ENCODE assay signal across 20 mouse cellular contexts in genomic region chr5:118239671-118240070, GRCm38 (mm10). TPM values are rescaled to one million over a fixed set of nuclear protein-coding genes. Genes with fewer than 3 reads are reported as not detected.
A peak's percentile ranks its signal among the peaks of the same experiment; 100 is the strongest.
DNase-seq lines count a peak whose midpoint lies in the region.
"Had no signal": no experiment of that assay in that cellular context is flagged by ENCODE, and none has a peak within 500 bp of the region (broad histone marks: within the 10 kb centered on the region; RNA-seq: fewer than 3 reads in every experiment).

No protein-coding gene starts in this region.

- H3K27ac ChIP-seq in limb, embryonic 10.5 days, result no peak overlapping the region
- H3K27ac ChIP-seq: embryonic facial prominence, embryonic 15.5 days; forebrain, embryonic 10.5 days; hindbrain, embryonic 10.5 days; hindbrain, embryonic 15.5 days; kidney, embryonic 15.5 days had no signal

- intact Hi-C loops in gastrocnemius, postnatal 14 days (cut with DNase I; ENCODE audit: low total_unique reads), result no loop called here
- intact Hi-C loops in heart, postnatal 25 days (cut with DNase I), result loop anchor here (5.0 to 10.0 kb wide), 2 partner anchors 67 to 1875 kb away; partner anchors contain the start of gene Rbm19
- intact Hi-C loops in left cerebral cortex, postnatal 25 days (cut with DNase I), result no loop called here

- peaks cover 43% of the 10 kb centered on the region for H3K36me3 ChIP-seq in limb, embryonic 10.5 days

- WGBS in limb, embryonic 10.5 days, result 93% methylated on average over 12 of the region's 12 CpGs

- no peaks in the 10 kb centered on the region for H3K27me3 ChIP-seq in limb, embryonic 10.5 days (ENCODE audit: low read depth, poor library complexity, severe bottlenecking)
- H3K27me3 ChIP-seq: embryonic facial prominence, embryonic 15.5 days; hindbrain, embryonic 15.5 days; kidney, embryonic 15.5 days had no signal

- H3K4me3 ChIP-seq in limb, embryonic 10.5 days, result no peak overlapping the region
- H3K4me3 ChIP-seq: embryonic facial prominence, embryonic 15.5 days; erythroblast, embryonic 14.5 days; forebrain, embryonic 10.5 days; hindbrain, embryonic 10.5 days; hindbrain, embryonic 15.5 days; kidney, embryonic 15.5 days had no signal

- no peaks in the 10 kb centered on the region for H3K9me3 ChIP-seq in limb, embryonic 10.5 days (replicated peaks)
- H3K9me3 ChIP-seq: embryonic facial prominence, embryonic 15.5 days; forebrain, embryonic 10.5 days; hindbrain, embryonic 10.5 days; hindbrain, embryonic 15.5 days; kidney, embryonic 15.5 days had no signal

- H3K4me1 ChIP-seq in limb, embryonic 10.5 days, result peaks cover 7% of the 10 kb centered on the region

- DNase-seq in heart, adult 11 months, result peak; percentile 98
- no peak for DNase-seq in heart, postnatal 4 days
- peak; percentile 48 for DNase-seq in gastrocnemius, postnatal 14 days
- DNase-seq in gastrocnemius, postnatal 25 days, result peak; percentile 53
- DNase-seq in heart, postnatal 25 days (ENCODE audit: low spot score), result peak; percentile 14
- no peak for DNase-seq in left cerebral cortex, postnatal 25 days (ENCODE audit: low spot score in 2 of 2)
- DNase-seq in limb, embryonic 10.5 days (ENCODE audit: low spot score), result no peak
- DNase-seq: adrenal gland, adult 2 months; adrenal gland, postnatal 25 days; cerebellum, adult 18-20 months; cerebellum, postnatal 10 days; embryo, embryonic 11 days; kidney, adult 2 months had no signal

RNA-seq across cellular contexts. Expression of gene Rnft2, which starts 5.2 kb away (rescaled TPM):
- 1 to 10 TPM; 2.5 to 2.9 TPM for total RNA-seq in heart, postnatal 4 days (2021)
- under 1 TPM; 0.62 to 0.84 TPM for total RNA-seq in gastrocnemius, postnatal 14 days (2021)
- total RNA-seq in gastrocnemius, postnatal 25 days (2021), result 1 to 10 TPM in 1 of 2 experiments, under 1 TPM in 1; 1.00 to 1.1 TPM
- 1 to 10 TPM; 1.8 TPM for total RNA-seq in heart, postnatal 25 days (2021)
- total RNA-seq in left cerebral cortex, postnatal 25 days (2021), result 10 to 100 TPM; 91.7 to 93.5 TPM
- polyA plus RNA-seq in limb, embryonic 10.5 days (2016; fragmentation: Nextera tagmentation; extraction: Ambion mirVana), result 4.9 and 5.5 TPM in 2 replicates
- total RNA-seq: granulocyte monocyte progenitor cell, adult 5-6 weeks had no signal
- polyA plus RNA-seq: erythroblast, embryonic 14.5 days had no signal

RNA-seq across cellular contexts. Expression of gene 2410131K14Rik, which starts 5.4 kb away (rescaled TPM):
- total RNA-seq in heart, postnatal 4 days (2021), result 1 to 10 TPM; 5.8 to 6.3 TPM
- total RNA-seq in gastrocnemius, postnatal 14 days (2021), result 1 to 10 TPM; 3.2 to 3.4 TPM
- 1 to 10 TPM; 3.8 to 4.1 TPM for total RNA-seq in gastrocnemius, postnatal 25 days (2021)
- total RNA-seq in heart, postnatal 25 days (2021), result 1 to 10 TPM; 7.4 to 8.8 TPM
- 10 to 100 TPM; 14.0 to 14.1 TPM for total RNA-seq in left cerebral cortex, postnatal 25 days (2021)
- polyA plus RNA-seq in limb, embryonic 10.5 days (2016; fragmentation: Nextera tagmentation; extraction: Ambion mirVana), result 13.7 and 14.3 TPM in 2 replicates
- polyA plus RNA-seq: erythroblast, embryonic 14.5 days had no signal

Comparison
In these comparisons a context has a peak if more than half of its experiments do, and no peak if none do; other contexts are left out.
1. DNase-seq: peak in heart, adult 11 months (single experiment), gastrocnemius, postnatal 14 days (single experiment), gastrocnemius, postnatal 25 days (single experiment) and heart, postnatal 25 days (single experiment); none in heart, postnatal 4 days (single experiment), left cerebral cortex, postnatal 25 days (0 of 2) and limb, embryonic 10.5 days (single experiment).
2. RNA of gene Rnft2, which starts 5.2 kb away (total RNA-seq): 91.7 to 93.5 TPM in left cerebral cortex, postnatal 25 days; 2.5 to 2.9 TPM in heart, postnatal 4 days, 1.8 TPM in heart, postnatal 25 days, 1.00 to 1.1 TPM in gastrocnemius, postnatal 25 days and 0.62 to 0.84 TPM in gastrocnemius, postnatal 14 days; every median in the first group is over 10 times any median in the second.